Mouse (Mus musculus) hindbrain, embryonic 15.5 days (tissue): ENCODE data around the gene Pnkd. TPM values are rescaled to one million over a fixed set of nuclear protein-coding genes. Genes with fewer than 3 reads are reported as not detected.
A peak's percentile ranks its signal among the peaks of the same experiment; 100 is the strongest.

Experiments
- ATAC-seq: fragments of 200-750 bp; cut with Nextera tagmentation; 2 replicates; pipeline ENCODE4 v1.8.0; 2017; ENCODE audit warnings: low read depth, moderate number of reproducible peaks, moderate TSS enrichment; ENCODE audit not compliant: low FRiP score
- H3K27ac ChIP-seq: fragments of 300-500 bp; sonication (generic); replicated peaks from 2 replicates; pipeline ENCODE4 v1.5.1; 2015; ENCODE audit warnings: mild to moderate bottlenecking, inconsistent platforms
- H3K27me3 ChIP-seq: fragments of 300-500 bp; sonication (generic); 2 replicates; pipeline ENCODE4 v1.6.1; 2015; ENCODE audit warnings: control low read depth, inconsistent platforms
- H3K36me3 ChIP-seq: fragments of 300-500 bp; sonication (generic); 2 replicates; pipeline ENCODE4 v1.6.1; 2015; ENCODE audit warnings: control low read depth, inconsistent platforms
- H3K4me1 ChIP-seq: fragments of 300-500 bp; sonication (generic); replicated peaks from 2 replicates; pipeline ENCODE4 v1.6.1; 2015; ENCODE audit warnings: control low read depth, inconsistent platforms
- H3K4me2 ChIP-seq: fragments of 300-500 bp; sonication (generic); 2 replicates; pipeline ENCODE4 v1.6.1; 2015; ENCODE audit warnings: moderate library complexity, mild to moderate bottlenecking, inconsistent platforms
- H3K4me3 ChIP-seq: fragments of 300-500 bp; sonication (generic); 2 replicates; pipeline ENCODE4 v1.5.1; 2015; ENCODE audit warnings: mild to moderate bottlenecking, inconsistent platforms
- H3K9ac ChIP-seq: fragments of 300-500 bp; sonication (generic); 2 replicates; pipeline ENCODE4 v1.6.1; 2015; ENCODE audit warnings: inconsistent platforms
- H3K9me3 ChIP-seq: fragments of 300-500 bp; sonication (generic); 2 replicates; pipeline ENCODE4 v1.6.1; 2016; ENCODE audit warnings: control low read depth, inconsistent platforms
- WGBS: fragments of 180-500 bp; shearing (Covaris S2); methylation state at CpG from one replicate; pipeline ENCODE4 v1.1.7; 2015; 5-methylcytosine and 5-hydroxymethylcytosine counted together
- polyA plus RNA-seq: library from polyadenylated mRNA; unstranded; fragments of >200 nt; fragmentation: Nextera tagmentation; extraction: Ambion mirVana; gene quantifications from 2 replicates; pipeline ENCODE4 v1.2.1, GENCODE M21; 2015

The Pnkd gene
- polyA plus RNA-seq, 1 experiment from 2014 or later: 144 TPM

DNA sequence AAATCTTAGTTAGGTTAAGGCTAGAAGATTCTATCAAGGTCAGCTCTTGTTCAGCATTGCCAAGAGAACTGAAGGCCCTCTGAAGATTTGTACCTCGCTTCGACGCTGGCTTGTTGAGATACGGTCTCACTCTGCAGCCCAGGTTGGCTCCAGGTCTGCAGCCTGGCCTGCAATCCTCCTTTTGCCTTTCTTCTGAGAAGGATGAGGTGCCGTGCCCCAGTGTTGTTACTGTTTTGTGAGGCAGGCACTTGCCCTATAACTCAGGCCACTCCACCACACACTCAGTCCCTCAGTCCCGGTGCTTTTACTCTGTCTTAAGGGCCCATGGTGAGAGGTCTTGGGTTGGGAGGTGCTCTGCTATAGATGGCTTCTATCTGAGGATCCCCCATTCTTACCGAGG lies 17.5 kb downstream of the Pnkd start:
- H3K4me2 ChIP-seq: no peak overlapping the region
- no peak overlapping the region for H3K9ac ChIP-seq
- ATAC-seq: no peak
- WGBS: 93% methylated on average over 7 of the region's 7 CpGs
- peaks cover 10% of the 10 kb centered on the region for H3K4me1 ChIP-seq
- no peaks in the 10 kb centered on the region for H3K9me3 ChIP-seq
- H3K27ac ChIP-seq: no peak overlapping the region
- H3K27me3 ChIP-seq: peaks cover 19% of the 10 kb centered on the region
- no peak overlapping the region for H3K4me3 ChIP-seq
- H3K36me3 ChIP-seq: no peaks in the 10 kb centered on the region; the same call in 1 of the 2 replicates

- no peak overlapping the region for H3K9ac ChIP-seq
- no peaks in the 10 kb centered on the region; the same call in 1 of the 2 replicates for H3K36me3 ChIP-seq
- WGBS: 68% methylated on average over 2 of the region's 2 CpGs
- ATAC-seq: no peak
- H3K4me3 ChIP-seq: no peak overlapping the region
- H3K27ac ChIP-seq: no peak overlapping the region
- peak overlapping the region; percentile 75 for H3K4me2 ChIP-seq
- peaks cover 19% of the 10 kb centered on the region for H3K27me3 ChIP-seq
- peaks cover 9% of the 10 kb centered on the region for H3K4me1 ChIP-seq
- no peaks in the 10 kb centered on the region for H3K9me3 ChIP-seq
Observed at GRCm38 (mm10) chr1:74302835-74303234, 18.1 kb downstream of the Pnkd start.

DNA sequence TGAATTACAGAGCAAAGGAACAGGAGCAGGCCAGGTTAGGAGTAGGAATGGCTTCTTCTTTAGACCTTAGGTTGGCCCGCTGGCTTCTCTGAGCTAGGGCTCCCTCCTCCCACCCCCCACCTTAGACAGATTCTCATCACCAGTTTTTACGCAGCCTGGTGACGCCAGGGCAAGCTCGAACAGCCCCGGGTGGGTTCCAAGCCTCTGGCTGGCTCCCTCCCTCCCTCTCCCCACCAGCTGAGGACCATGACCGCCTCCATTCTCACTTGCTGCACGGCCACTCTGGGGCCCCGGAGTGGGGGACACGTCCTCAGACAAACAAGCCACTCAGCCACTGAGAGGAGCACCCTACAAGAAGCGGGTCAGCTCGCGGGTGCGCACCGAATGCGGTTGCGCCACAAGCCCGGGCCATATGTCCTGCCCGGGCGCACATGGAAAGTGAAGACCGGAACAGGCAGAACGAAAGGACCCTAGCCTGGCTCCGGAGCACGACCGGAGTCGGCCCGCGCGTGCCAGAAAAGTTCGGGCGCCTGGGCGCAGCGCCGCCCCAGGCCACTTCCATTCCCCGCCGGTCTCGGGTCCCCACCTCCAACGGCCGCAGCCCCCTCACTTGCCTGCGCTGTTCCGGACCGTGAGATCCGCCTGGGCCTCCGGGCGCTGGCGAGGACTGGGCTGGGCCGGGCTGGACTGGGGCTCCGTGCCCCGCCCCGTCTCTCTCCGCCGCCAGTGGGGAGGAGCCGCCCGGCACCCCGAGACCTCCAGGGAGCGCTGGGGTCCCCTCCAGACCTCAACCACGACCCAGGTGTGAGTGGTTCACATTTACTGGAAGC lies 19.0 kb downstream of the Pnkd start:
- H3K4me2 ChIP-seq: peak overlapping the region; percentile 75
- no peaks in the 10 kb centered on the region for H3K9me3 ChIP-seq
- peak overlapping the region; percentile 45 for H3K4me3 ChIP-seq
- peaks cover 9% of the 10 kb centered on the region for H3K4me1 ChIP-seq
- no peaks in the 10 kb centered on the region; the same call in 1 of the 2 replicates for H3K36me3 ChIP-seq
- H3K27ac ChIP-seq: peak overlapping the region; percentile 65
- peak; percentile 77 for ATAC-seq
- under 1% methylated on average over 52 of the region's 56 CpGs for WGBS
- peak overlapping the region; percentile 48 for H3K9ac ChIP-seq
- peaks cover 19% of the 10 kb centered on the region for H3K27me3 ChIP-seq

GRCm38 (mm10) chr1:74304339-74304790 lies 19.6 kb downstream of the Pnkd start:
- H3K9me3 ChIP-seq: no peaks in the 10 kb centered on the region
- peaks cover 19% of the 10 kb centered on the region for H3K27me3 ChIP-seq
- H3K4me2 ChIP-seq: peak overlapping the region; percentile 75
- no peak for ATAC-seq
- peak overlapping the region; percentile 48; the same call in 1 of the 2 replicates for H3K9ac ChIP-seq
- peak overlapping the region; percentile 45 for H3K4me3 ChIP-seq
- H3K27ac ChIP-seq: peak overlapping the region; percentile 65
- H3K4me1 ChIP-seq: peaks cover 9% of the 10 kb centered on the region
- no peaks in the 10 kb centered on the region; the same call in 1 of the 2 replicates for H3K36me3 ChIP-seq
- 16% methylated on average over 12 of the region's 12 CpGs for WGBS

- 78% methylated on average over 4 of the region's 4 CpGs for WGBS
- H3K4me2 ChIP-seq: no peak overlapping the region
- H3K36me3 ChIP-seq: no peaks in the 10 kb centered on the region; the same call in 1 of the 2 replicates
- H3K4me1 ChIP-seq: peaks cover 9% of the 10 kb centered on the region
- no peak overlapping the region for H3K27ac ChIP-seq
- H3K27me3 ChIP-seq: peaks cover 19% of the 10 kb centered on the region
- H3K9me3 ChIP-seq: no peaks in the 10 kb centered on the region
- no peak overlapping the region for H3K9ac ChIP-seq
- H3K4me3 ChIP-seq: no peak overlapping the region
- no peak for ATAC-seq
Observed at GRCm38 (mm10) chr1:74304946-74305345, 20.2 kb downstream of the Pnkd start.

DNA sequence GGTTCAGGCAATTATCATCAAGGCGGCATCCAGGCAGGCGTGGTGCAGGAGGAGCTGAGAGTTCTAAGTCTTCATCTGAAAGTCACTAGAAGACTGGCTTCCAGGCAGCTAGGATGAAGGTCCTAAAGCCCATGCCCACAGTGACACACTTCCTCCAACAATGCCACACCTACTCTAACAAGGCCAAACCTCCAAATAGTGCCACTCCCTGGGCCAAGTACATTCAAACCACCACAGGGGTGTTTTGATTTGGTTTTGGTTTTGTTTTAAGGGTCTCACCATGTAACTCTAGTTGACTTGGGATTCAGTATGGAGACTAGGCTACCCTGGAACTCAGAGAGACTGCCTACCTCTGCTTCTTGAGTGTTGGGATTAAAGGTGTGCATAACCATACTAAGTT lies 20.8 kb downstream of the Pnkd start, which contains the start of gene Tmbim1:
TSS of gene Tmbim1 (minus strand) at position 101 of the 400 bp plus-strand sequence.
- peak within 1 kb of the TSS; percentile 75 for H3K4me2 ChIP-seq
- no peak within 1 kb of the TSS for H3K27ac ChIP-seq

GRCm38 (mm10) chr1:74307146-74307545 lies 22.4 kb downstream of the Pnkd start:
- Histone ChIP-seq H3K36me3 (no peaks in the 10 kb centered on the region), H3K4me2 (no peak overlapping the region), H3K27ac (no peak overlapping the region), H3K27me3 (peaks cover 14% of the 10 kb centered on the region), H3K9me3 (no peaks in the 10 kb centered on the region), H3K4me3 (no peak overlapping the region), H3K9ac (no peak overlapping the region), H3K4me1 (peaks cover 9% of the 10 kb centered on the region)
- ATAC-seq: no peak
- WGBS: 100% methylated on average over 1 of the region's 1 CpGs

More for the DNA sequence above, 20.8 kb downstream of the Pnkd start, which contains the start of gene Tmbim1:
- Histone ChIP-seq H3K4me1 (peaks cover 9% of the 10 kb centered on the region), H3K4me3 (no peak within 1 kb of the TSS), H3K9me3 (no peaks in the 10 kb centered on the region), H3K36me3 (no peaks in the 10 kb centered on the region; the same call in 1 of the 2 replicates), H3K27me3 (peaks cover 19% of the 10 kb centered on the region), H3K9ac (no peak within 1 kb of the TSS)
- no peak for ATAC-seq
- 96% methylated on average over 2 of the region's 2 CpGs for WGBS

DNA sequence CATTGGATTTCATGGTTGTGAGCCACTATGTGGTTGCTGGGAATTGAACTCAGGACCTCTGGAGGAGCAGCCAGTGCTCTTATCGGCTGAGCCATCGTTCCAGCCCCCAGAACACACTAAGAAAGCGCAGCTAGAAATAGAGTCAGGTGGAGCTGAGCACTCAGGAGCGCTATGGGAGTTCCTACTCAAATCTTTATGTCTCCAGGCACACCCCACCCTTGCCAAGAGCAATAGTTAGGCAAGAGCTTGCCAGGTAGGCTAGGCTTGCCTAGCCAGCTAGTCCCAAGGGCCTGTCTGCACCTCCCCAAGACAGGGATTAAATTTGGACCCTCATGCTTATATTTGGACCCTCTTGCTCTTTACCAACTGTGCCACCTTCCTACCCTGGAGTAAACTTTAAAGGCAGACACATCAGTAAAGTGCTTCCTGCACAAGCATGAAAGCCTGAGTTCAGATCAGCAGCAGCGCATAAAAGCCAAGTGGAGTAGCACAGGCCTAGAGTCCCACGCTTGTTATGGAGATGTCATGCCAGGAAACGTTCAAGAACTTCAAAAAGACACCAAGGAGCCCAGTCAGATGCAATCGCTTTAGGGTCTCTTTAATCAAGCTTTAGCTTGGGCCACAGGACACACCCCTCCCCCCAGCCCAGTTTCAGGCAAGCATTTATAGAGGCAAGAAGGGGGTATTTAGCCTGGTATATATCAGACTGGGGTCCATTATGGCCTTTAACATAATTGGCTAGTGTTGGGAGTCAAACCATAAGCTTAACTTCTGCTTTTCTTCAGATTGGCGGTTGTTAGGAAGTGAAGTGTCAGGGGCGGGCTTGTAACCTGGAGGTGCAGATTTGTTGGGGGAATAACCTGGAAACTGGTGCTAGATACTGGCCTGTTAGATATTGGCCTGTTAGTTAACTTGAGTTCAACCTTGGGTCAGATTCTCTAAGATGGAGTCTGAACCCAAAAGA lies 23.6 kb downstream of the Pnkd start:
- WGBS: 80% methylated on average over 10 of the region's 10 CpGs
- Histone ChIP-seq H3K4me2 (no peak overlapping the region), H3K27ac (no peak overlapping the region)

GRCm38 (mm10) chr1:74309767-74310166 lies 25.0 kb downstream of the Pnkd start:
- no peak overlapping the region for H3K4me3 ChIP-seq
- ATAC-seq: no peak
- H3K27ac ChIP-seq: no peak overlapping the region
- no peak overlapping the region for H3K9ac ChIP-seq
- 62% methylated on average over 3 of the region's 3 CpGs for WGBS
- no peaks in the 10 kb centered on the region for H3K9me3 ChIP-seq
- no peaks in the 10 kb centered on the region for H3K27me3 ChIP-seq
- H3K36me3 ChIP-seq: no peaks in the 10 kb centered on the region
- H3K4me1 ChIP-seq: no peaks in the 10 kb centered on the region
- no peak overlapping the region for H3K4me2 ChIP-seq

More for the DNA sequence above, 23.6 kb downstream of the Pnkd start:
- H3K4me1 ChIP-seq: peaks cover 9% of the 10 kb centered on the region
- no peak overlapping the region for H3K4me3 ChIP-seq
- peaks cover 7% of the 10 kb centered on the region; the same call in 1 of the 2 replicates for H3K27me3 ChIP-seq
- no peaks in the 10 kb centered on the region for H3K9me3 ChIP-seq
- ATAC-seq: no peak
- no peak overlapping the region for H3K9ac ChIP-seq
- no peaks in the 10 kb centered on the region for H3K36me3 ChIP-seq

GRCm38 (mm10) chr1:74313049-74313692 lies 28.4 kb downstream of the Pnkd start:
- no peaks in the 10 kb centered on the region for H3K4me1 ChIP-seq
- H3K4me2 ChIP-seq: no peak overlapping the region
- ATAC-seq: peak; percentile 62; the same call in 1 of the 2 replicates
- no peak overlapping the region for H3K4me3 ChIP-seq
- no peaks in the 10 kb centered on the region for H3K36me3 ChIP-seq
- H3K27ac ChIP-seq: no peak overlapping the region
- H3K9ac ChIP-seq: no peak overlapping the region
- H3K27me3 ChIP-seq: no peaks in the 10 kb centered on the region
- H3K9me3 ChIP-seq: no peaks in the 10 kb centered on the region
- WGBS: 7% methylated on average over 3 of the region's 3 CpGs

DNA sequence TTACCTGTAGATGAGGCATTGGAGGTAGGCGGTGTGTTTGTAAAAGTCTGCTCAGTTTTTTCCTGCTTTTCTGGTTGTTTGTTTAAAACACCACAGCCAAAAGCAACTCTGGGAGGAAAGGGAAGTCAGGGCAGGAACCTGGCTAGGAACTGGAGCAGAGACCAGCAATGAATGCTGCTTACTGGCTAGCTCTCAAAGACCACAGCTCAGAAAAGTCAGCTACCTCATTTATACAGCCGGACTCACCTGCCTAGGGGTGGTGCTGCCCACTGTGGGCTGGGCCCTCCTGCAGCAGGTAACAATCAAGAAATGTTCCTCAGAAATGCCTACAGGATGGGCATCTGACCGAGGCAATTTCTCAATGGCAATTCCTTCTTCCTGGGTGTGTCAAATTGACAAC lies 30.1 kb downstream of the Pnkd start:
- Histone ChIP-seq H3K9ac (no peak overlapping the region), H3K4me2 (no peak overlapping the region), H3K27ac (no peak overlapping the region), H3K4me3 (no peak overlapping the region), H3K4me1 (no peaks in the 10 kb centered on the region), H3K36me3 (no peaks in the 10 kb centered on the region), H3K27me3 (no peaks in the 10 kb centered on the region), H3K9me3 (no peaks in the 10 kb centered on the region)
- WGBS: 93% methylated on average over 3 of the region's 3 CpGs
- no peak for ATAC-seq
